Mouse (Mus musculus) midbrain, embryonic 11.5 days (tissue): Measurements from ENCODE around the gene Ube3b. TPM values are rescaled to one million over a fixed set of nuclear protein-coding genes. Genes with fewer than 3 reads are reported as not detected.
A peak's percentile ranks its signal among the peaks of the same experiment; 100 is the strongest.

Experiments used
- ATAC-seq: fragments of 200-750 bp; cut with Nextera tagmentation; 2 replicates; pipeline ENCODE4 v1.8.0; 2017; ENCODE audit warnings: moderate TSS enrichment, moderate library complexity; ENCODE audit not compliant: low FRiP score
- DNase-seq: peaks from one replicate; pipeline ENCODE4 v3.0.0; 2015; ENCODE audit warnings: low spot score; ENCODE audit errors: missing footprints
- H3K27ac ChIP-seq: fragments of 300-500 bp; sonication (generic); 2 replicates; pipeline ENCODE4 v1.5.1; 2014; ENCODE audit warnings: low read depth, low read length
- H3K27me3 ChIP-seq: fragments of 300-500 bp; sonication (generic); 2 replicates; pipeline ENCODE4 v1.6.1; 2014; ENCODE audit warnings: mild to moderate bottlenecking, low read length, moderate library complexity, mixed read lengths; ENCODE audit not compliant: control insufficient read depth, insufficient read depth
- H3K36me3 ChIP-seq: fragments of 300-500 bp; sonication (generic); 2 replicates; pipeline ENCODE4 v1.6.1; 2014; ENCODE audit warnings: mild to moderate bottlenecking, low read length, moderate library complexity, mixed read lengths; ENCODE audit not compliant: control insufficient read depth, insufficient read depth
- H3K4me1 ChIP-seq: fragments of 300-500 bp; sonication (generic); 2 replicates; pipeline ENCODE4 v1.6.1; 2014; ENCODE audit warnings: low read length; ENCODE audit not compliant: control insufficient read depth, insufficient read depth
- H3K4me2 ChIP-seq: fragments of 300-500 bp; sonication (generic); 2 replicates; pipeline ENCODE4 v1.6.1; 2014; ENCODE audit warnings: mild to moderate bottlenecking, moderate library complexity
- H3K4me3 ChIP-seq: fragments of 300-500 bp; sonication (generic); 2 replicates; pipeline ENCODE4 v1.5.1; 2014; ENCODE audit warnings: low read depth, low read length
- H3K9ac ChIP-seq: fragments of 300-500 bp; sonication (generic); 2 replicates; pipeline ENCODE4 v1.6.1; 2014; ENCODE audit warnings: low read length
- H3K9me3 ChIP-seq: fragments of 300-500 bp; sonication (generic); 2 replicates; pipeline ENCODE4 v1.6.1; 2016; ENCODE audit warnings: low read length; ENCODE audit not compliant: control insufficient read depth
- WGBS: fragments of 180-500 bp; shearing (Covaris S2); extraction: QIAGEN DNeasy Blood & Tissue Kit; methylation state at CpG from one replicate; pipeline ENCODE4 v1.1.7; 2014; 5-methylcytosine and 5-hydroxymethylcytosine counted together
- polyA plus RNA-seq: library from polyadenylated mRNA; unstranded; fragments of >200 nt; fragmentation: Nextera tagmentation; extraction: Ambion mirVana; gene quantifications from 2 replicates; pipeline ENCODE4 v1.2.1, GENCODE M21; 2014

The Ube3b gene
- 45.5 and 49.7 TPM in 2 replicates for polyA plus RNA-seq

DNA sequence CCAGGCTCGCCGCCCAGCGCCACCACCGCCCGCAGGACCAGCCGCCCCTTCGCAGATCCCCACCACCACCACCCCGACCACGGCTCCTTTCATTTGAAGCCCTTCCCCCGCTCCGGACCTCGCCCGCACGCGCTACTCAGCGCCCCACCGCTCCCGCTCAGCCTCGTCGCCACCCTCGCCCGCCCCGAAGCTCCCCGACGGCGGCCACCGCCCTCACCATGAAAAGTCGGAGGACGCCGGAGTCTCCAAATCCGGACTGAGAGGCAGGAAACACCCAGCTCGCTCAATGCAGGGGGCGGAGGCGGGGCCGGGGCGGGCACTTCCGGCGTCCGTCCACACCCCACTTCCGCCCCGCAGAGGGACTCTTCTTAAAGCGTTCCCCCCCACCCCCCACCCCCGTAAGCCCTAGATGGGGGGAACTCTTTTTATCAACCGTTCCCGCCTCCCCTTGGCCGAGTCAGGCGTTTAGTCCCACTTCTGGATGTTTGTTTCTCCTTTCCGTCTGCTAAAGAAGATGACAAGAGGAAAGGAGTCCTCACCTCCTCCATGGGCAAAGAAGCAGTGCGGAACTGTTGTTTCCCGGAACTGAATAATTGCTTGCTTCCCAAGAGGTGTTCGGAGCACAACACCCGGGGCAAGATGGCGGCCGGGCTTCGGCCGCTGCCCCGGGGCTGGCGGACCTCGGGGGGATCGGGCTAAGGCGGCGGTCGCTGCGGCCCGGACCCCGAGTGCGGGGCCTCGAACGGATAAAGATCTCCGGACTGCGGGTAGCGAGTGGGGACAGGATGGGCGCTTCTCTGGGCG is at the start of gene Ube3b, which contains the start of gene Kctd10:
TSS of gene Ube3b (plus strand) at position 399 of the 804 bp plus-strand sequence.
TSS of gene Kctd10 (minus strand) at position 300 of the 804 bp plus-strand sequence.
- peaks cover 29% of the 10 kb centered on the region for H3K4me1 ChIP-seq
- H3K4me3 ChIP-seq, result peak within 1 kb of the TSS; percentile 96
- peaks cover 5% of the 10 kb centered on the region; the same call in 1 of the 2 replicates for H3K36me3 ChIP-seq
- no peaks in the 10 kb centered on the region for H3K9me3 ChIP-seq
- H3K27ac ChIP-seq, result peak within 1 kb of the TSS; percentile 71
- WGBS, result under 1% methylated on average over 70 of the region's 74 CpGs
- DNase-seq (peak; percentile 99), ATAC-seq (peak; percentile 93)
- H3K4me2 ChIP-seq, result peak within 1 kb of the TSS; percentile 85
- H3K9ac ChIP-seq, result peak within 1 kb of the TSS; percentile 97
- H3K27me3 ChIP-seq, result no peaks in the 10 kb centered on the region

- Histone ChIP-seq H3K4me1 (no peaks in the 10 kb centered on the region), H3K4me2 (no peak overlapping the region), H3K9me3 (no peaks in the 10 kb centered on the region), H3K27me3 (no peaks in the 10 kb centered on the region), H3K36me3 (no peaks in the 10 kb centered on the region), H3K9ac (no peak overlapping the region), H3K27ac (no peak overlapping the region), H3K4me3 (no peak overlapping the region)
- no peak for ATAC-seq
- no peak for DNase-seq
- 83% methylated on average over 5 of the region's 5 CpGs for WGBS
Observed at GRCm38 (mm10) chr5:114342996-114343395, 37.4 kb upstream of the Ube3b start.

DNA sequence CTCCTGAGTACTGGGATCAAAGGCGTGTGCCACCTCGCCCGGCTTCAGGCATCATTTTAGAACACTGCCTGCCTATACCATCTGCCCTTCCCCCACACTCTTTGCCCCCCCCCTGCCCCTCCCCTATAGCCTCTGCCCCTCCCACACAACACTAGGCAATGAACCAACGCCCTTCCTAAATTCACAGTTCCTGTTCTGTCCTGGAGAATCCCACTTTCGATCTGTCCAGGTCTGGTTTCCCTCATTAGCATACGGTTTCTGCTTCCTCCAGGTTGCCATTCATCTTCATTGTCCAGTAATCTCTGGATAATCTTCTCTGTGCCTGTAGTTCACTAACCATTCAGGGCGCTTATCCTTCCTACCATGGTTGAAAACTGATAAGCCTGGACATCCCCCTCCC is 36.8 kb upstream of the Ube3b start:
- Histone ChIP-seq H3K4me3 (no peak overlapping the region), H3K27me3 (no peaks in the 10 kb centered on the region), H3K9me3 (no peaks in the 10 kb centered on the region), H3K4me2 (no peak overlapping the region), H3K36me3 (no peaks in the 10 kb centered on the region), H3K27ac (no peak overlapping the region), H3K9ac (no peak overlapping the region), H3K4me1 (no peaks in the 10 kb centered on the region)
- no peak for DNase-seq
- ATAC-seq, result no peak
- 83% methylated on average over 7 of the region's 7 CpGs for WGBS

- Histone ChIP-seq H3K9me3 (no peaks in the 10 kb centered on the region), H3K4me1 (no peaks in the 10 kb centered on the region), H3K4me2 (no peak overlapping the region), H3K27ac (no peak overlapping the region), H3K9ac (no peak overlapping the region), H3K4me3 (no peak overlapping the region), H3K36me3 (no peaks in the 10 kb centered on the region), H3K27me3 (no peaks in the 10 kb centered on the region)
- ATAC-seq (no peak), DNase-seq (no peak)
- 72% methylated on average over 3 of the region's 3 CpGs for WGBS
Observed at GRCm38 (mm10) chr5:114345538-114345937, 34.9 kb upstream of the Ube3b start.

DNA sequence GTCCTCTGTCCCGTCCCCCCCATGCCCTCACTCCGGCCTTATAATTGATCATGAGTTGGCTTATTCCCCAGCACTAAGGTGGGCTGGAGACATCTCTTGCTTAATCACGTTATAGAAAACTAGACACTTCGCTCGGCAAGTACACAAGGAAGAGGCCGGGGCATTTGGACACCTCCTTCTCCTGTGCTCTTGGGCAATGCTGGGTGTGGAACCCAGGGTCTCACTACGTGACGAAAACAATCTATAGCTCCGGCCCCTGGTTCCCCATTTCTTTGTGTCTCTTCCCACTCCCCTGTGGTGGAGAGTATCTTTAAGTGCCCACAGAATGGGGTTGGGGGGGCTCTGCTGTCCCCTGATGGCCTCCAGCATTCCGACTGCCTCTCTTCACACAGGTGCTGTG is 33.4 kb upstream of the Ube3b start:
- DNase-seq (no peak), ATAC-seq (no peak)
- H3K4me2 ChIP-seq, result no peak overlapping the region
- no peak overlapping the region for H3K27ac ChIP-seq
- WGBS, result 83% methylated on average over 10 of the region's 10 CpGs
- no peak overlapping the region for H3K4me3 ChIP-seq
- no peaks in the 10 kb centered on the region for H3K27me3 ChIP-seq
- no peaks in the 10 kb centered on the region for H3K9me3 ChIP-seq
- no peak overlapping the region for H3K9ac ChIP-seq
- no peaks in the 10 kb centered on the region for H3K36me3 ChIP-seq
- H3K4me1 ChIP-seq, result no peaks in the 10 kb centered on the region

GRCm38 (mm10) chr5:114351490-114351889 is 28.9 kb upstream of the Ube3b start:
- no peak overlapping the region for H3K4me2 ChIP-seq
- H3K9me3 ChIP-seq, result no peaks in the 10 kb centered on the region
- DNase-seq (no peak), ATAC-seq (no peak)
- H3K4me1 ChIP-seq, result no peaks in the 10 kb centered on the region
- no peaks in the 10 kb centered on the region for H3K36me3 ChIP-seq
- H3K9ac ChIP-seq, result no peak overlapping the region
- no peak overlapping the region for H3K27ac ChIP-seq
- H3K27me3 ChIP-seq, result no peaks in the 10 kb centered on the region
- WGBS, result 69% methylated on average over 10 of the region's 10 CpGs
- H3K4me3 ChIP-seq, result no peak overlapping the region

DNA sequence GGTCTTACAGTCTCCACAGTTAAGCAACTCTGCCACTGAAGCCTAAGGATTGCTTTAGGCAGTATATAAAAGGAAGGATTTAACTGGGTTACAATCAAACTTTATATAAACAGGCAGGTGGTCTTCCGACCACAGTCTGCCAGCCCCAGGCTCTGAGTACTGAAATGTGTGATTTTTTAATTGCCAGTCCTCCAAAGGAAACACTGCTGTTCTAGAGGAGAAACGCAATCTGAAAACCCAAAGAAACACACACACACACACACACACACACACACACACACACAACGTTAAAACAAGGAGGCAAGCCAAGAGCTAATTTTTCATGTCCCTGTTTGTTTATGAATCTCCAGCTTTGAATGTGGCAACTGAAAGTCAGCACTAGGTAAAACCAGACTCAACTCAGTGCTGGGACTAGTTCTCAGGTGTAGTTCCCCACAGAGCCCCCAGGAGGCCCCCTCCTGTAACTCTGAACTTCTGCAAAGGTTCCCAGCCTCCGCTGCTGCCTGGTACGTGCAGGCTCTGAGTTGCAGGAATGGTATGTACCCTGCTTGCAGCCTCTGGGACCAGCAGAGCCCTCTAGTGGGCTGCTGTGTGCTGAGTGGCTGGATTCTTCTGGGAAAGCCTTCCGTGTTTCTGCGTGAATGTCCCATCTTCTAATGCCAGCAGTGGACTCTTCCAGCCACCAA is 24.0 kb upstream of the Ube3b start:
- Histone ChIP-seq H3K9me3 (no peaks in the 10 kb centered on the region), H3K4me3 (no peak overlapping the region), H3K9ac (no peak overlapping the region), H3K4me1 (peaks cover 10% of the 10 kb centered on the region), H3K27me3 (no peaks in the 10 kb centered on the region), H3K4me2 (no peak overlapping the region), H3K27ac (no peak overlapping the region), H3K36me3 (no peaks in the 10 kb centered on the region)
- peak; percentile 68; the same call in 1 of the 2 replicates for ATAC-seq
- WGBS, result 31% methylated on average over 7 of the region's 7 CpGs
- DNase-seq, result no peak

GRCm38 (mm10) chr5:114356936-114357751 is 23.3 kb upstream of the Ube3b start:
- WGBS, result 58% methylated on average over 23 of the region's 23 CpGs
- Histone ChIP-seq H3K4me1 (peaks cover 10% of the 10 kb centered on the region), H3K9ac (no peak overlapping the region), H3K4me3 (no peak overlapping the region), H3K4me2 (no peak overlapping the region), H3K27me3 (no peaks in the 10 kb centered on the region), H3K36me3 (no peaks in the 10 kb centered on the region), H3K9me3 (no peaks in the 10 kb centered on the region), H3K27ac (no peak overlapping the region)
- ATAC-seq (peak; percentile 58; the same call in 1 of the 2 replicates), DNase-seq (peak; percentile 95)
